Mouse (Mus musculus) central nervous system, embryonic 11.5 days (tissue): ENCODE data around the gene Cys1. TPM values are rescaled to one million over a fixed set of nuclear protein-coding genes. Genes with fewer than 3 reads are reported as not detected.

ENCODE experiments used
- polyA plus RNA-seq: library from polyadenylated mRNA; depleted of rRNA; stranded (reverse); fragments of >200 nt; gene quantifications from 2 replicates; pipeline ENCODE4 v1.2.3, GENCODE M21; 2012; rRNA removed

Cys1 gene
- 1.0 and 1.2 TPM in 2 replicates for polyA plus RNA-seq

GRCm38 (mm10) chr12:24681286-24682023 lies at the start of gene Cys1:
Gene Cys1 (minus strand): TSS chr12:24681813.

GRCm38 (mm10) chr12:24707954-24708823 lies 26.6 kb upstream of the Cys1 start, which contains the start of gene Rrm2:
Gene Rrm2 (plus strand): TSS chr12:24708241.

GRCm38 (mm10) chr12:24651063-24651557 lies 30.5 kb downstream of the Cys1 start, which contains the start of gene Klf11:
Gene Klf11 (plus strand): TSS chr12:24651274.

Other genes starting within 250 kb of the Cys1 start
- 16.7 and 20.1 TPM in 2 replicates for gene Taf1b, start 183.5 kb downstream of the Cys1 start, polyA plus RNA-seq
- 0.89 and 1.1 TPM in 2 replicates for gene Grhl1, start 109.5 kb downstream of the Cys1 start, polyA plus RNA-seq
- 9.3 and 11.0 TPM in 2 replicates for gene Klf11, start 30.5 kb downstream of the Cys1 start, polyA plus RNA-seq
- 146 and 194 TPM in 2 replicates for gene Rrm2, start 26.4 kb upstream of the Cys1 start, polyA plus RNA-seq
- gene Mboat2, start 149.1 kb upstream of the Cys1 start, polyA plus RNA-seq = 19.6 and 27.6 TPM in 2 replicates